Mouse (Mus musculus) splenic B cell, adult 2 months (primary cell): Measurements from ENCODE around the gene Gm36176.
"Not testable (repeated sequence)": the region's sequence is repeated elsewhere in the genome, so short reads cannot be mapped to it uniquely, and the experiment has no call there.

Source experiments
- DNase-seq: peaks from one replicate; pipeline ENCODE4 v3.0.0-alpha.2; 2011; ENCODE audit warnings: low read depth, low spot score
- H3K27me3 ChIP-seq: 2 replicates; pipeline ENCODE4 v1.6.1; 2012; ENCODE audit warnings: mild to moderate bottlenecking, low read length, moderate library complexity, mixed read lengths; ENCODE audit not compliant: control insufficient read depth, poor library complexity, insufficient read depth, severe bottlenecking
- H3K36me3 ChIP-seq: 2 replicates; pipeline ENCODE4 v1.6.1; 2012; ENCODE audit warnings: mild to moderate bottlenecking, low read length, moderate library complexity, mixed read lengths; ENCODE audit not compliant: control insufficient read depth, poor library complexity, insufficient read depth, severe bottlenecking

Gm36176 gene

DNA sequence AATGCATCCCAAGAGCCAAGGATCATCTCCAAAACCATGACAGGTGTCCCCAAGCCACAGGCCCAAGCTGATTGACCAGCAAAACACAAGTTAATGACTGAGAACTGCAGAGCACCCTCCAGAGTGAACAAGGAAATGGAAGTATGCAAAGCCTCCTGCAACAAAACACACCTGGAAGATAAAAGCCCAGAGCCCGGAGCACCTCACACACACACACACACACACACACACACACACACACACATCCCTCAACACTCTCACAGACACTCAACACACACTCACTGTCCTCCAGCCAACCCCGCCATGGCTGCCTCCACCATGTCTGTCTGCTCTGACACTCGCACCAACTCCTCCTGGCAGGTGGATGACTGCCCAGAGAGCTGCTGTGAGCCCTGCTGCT lies at the start of gene Gm36176:
Gene Gm36176 (plus strand): TSS at position 301 of the 400 bp plus-strand sequence.
- DNase-seq, result no peak
- no peaks in the 10 kb centered on the region for H3K36me3 ChIP-seq

DNA sequence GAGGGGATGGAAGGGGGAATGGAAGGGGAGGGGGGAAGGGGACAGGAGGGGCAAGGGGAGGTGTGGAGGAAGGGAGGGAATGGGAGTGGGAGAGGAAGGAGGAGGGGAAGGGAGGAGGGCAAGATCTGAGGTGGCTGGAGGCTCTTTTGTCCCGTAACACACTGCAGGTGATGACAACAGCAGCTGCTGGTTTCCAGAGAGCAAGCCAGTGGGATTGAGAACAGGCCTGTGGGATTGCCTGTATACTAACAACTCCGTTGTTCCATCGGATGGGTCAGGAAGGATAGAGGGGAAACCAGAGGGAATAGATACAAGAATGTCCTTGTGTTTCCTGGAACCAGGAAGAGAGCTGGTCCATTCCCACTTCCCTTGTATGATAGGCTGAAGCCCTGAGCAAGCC lies 48.9 kb upstream of the Gm36176 start:
- no peaks in the 10 kb centered on the region for H3K36me3 ChIP-seq
- DNase-seq, result no peak
- H3K27me3 ChIP-seq, result no peaks in the 10 kb centered on the region

More for the DNA sequence above, at the start of gene Gm36176:
- no peaks in the 10 kb centered on the region for H3K27me3 ChIP-seq

DNA sequence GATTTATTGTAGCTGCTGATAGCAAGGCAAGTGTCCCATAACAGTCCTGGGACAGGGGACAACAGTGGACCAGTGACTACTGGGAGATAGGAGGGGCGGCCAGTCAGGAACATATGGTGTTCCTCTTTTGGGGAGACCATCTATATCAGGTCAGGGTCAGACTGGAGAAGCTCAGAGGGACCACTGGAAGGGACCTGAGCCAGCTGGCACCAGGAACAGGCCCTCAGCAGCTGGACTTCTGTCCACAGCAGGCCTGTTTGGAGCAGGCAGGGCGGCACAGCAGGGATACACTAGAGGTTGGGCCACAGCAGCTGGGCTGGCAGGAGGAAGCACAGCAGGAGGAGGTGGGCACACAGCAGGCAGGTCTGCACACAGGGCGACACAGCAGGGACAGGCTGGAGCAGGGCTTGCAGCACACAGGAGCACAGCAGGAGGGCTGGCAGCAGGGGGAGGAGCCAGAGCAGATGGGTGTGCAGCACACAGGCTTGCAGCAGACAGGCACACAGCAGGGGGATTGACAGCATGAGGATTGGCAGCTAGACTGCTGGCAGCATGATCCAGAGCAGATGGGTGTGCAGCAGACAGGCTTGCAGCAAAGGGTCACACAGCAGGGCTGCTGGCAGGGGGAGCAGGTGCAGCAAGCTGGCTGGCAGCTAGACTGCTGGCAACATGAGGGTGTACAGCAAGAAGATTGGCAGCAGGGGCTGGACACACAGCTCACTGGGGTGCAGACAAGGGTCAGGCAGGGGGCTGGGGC lies 48.3 kb upstream of the Gm36176 start:
- not testable (repeated sequence) for DNase-seq, H3K27me3 ChIP-seq, H3K36me3 ChIP-seq

DNA sequence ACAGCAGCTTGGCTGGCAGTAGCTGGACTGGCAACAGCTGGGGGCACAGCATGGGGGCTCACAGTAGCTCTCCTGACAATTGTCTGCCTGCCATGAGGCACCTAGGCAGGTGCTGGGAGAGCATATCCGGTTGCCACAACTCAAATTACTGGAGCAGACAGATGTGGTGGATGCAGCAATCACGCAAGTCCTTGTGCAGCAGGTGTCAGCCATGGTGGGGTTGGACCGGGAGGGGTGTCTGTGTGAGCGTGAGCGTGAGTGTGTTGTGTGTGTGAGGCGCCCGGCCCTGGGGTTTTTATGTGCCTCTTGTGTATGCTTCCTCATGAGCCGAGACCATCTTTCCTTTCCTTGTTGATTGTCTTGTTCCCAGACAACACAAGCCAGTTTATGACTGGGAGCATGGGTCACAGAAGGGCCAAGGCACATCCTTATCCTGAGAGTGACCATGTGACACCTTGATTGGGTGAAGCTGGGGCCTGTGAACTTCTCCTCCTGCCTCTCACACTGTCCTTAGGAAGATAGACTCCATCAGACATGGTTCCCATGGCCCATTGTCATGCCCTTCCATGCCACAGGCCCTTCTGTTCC lies 47.6 kb upstream of the Gm36176 start, which contains the start of gene Gm19668:
Gene Gm19668 (minus strand): TSS at position 213 of the 588 bp plus-strand sequence.
- Histone ChIP-seq H3K27me3 (no peaks in the 10 kb centered on the region), H3K36me3 (no peaks in the 10 kb centered on the region)
- no peak for DNase-seq

DNA sequence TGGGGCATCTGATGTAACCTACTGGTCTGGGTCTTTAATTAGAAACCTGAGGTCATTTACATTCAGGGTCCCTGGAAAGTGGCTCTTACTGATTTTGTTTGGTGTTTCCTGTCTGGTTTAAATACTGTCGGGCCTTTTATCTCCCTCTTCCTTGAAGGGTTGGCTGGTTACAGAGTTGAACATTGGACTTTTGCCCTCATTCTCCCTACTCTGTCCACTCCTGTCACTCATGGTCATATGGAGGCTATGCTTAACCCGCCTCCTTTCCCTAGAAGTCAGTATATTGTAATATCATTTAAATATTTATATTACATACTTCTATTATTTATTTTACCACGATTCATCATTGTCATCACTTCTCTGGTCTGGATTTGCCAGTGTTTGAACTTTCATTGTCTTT lies 42.5 kb upstream of the Gm36176 start:
- no peak for DNase-seq
- H3K36me3 ChIP-seq, result no peaks in the 10 kb centered on the region
- no peaks in the 10 kb centered on the region for H3K27me3 ChIP-seq

DNA sequence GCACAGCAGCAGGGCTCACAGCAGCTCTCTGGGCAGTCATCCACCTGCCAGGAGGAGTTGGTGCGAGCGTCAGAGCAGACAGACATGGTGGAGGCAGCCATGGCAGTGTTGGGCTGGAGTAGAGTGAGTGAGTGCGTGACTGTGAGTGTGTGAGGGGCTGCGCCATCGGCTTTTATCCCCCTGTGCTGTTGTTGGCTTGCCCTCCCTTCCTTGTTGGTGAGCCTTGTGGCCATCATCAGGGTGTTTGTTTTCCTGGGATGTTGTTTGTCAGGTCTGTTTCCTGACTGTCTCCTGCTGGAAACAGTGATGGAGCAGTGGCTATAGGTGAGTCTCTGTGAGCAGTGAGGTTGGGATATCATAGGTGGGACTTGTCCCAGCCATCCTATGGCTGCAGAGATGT lies 34.9 kb upstream of the Gm36176 start, which contains the start of gene Gm9507:
Gene Gm9507 (minus strand): TSS at position 101 of the 400 bp plus-strand sequence.
- no peak for DNase-seq
- no peaks in the 10 kb centered on the region for H3K36me3 ChIP-seq
- H3K27me3 ChIP-seq, result no peaks in the 10 kb centered on the region

DNA sequence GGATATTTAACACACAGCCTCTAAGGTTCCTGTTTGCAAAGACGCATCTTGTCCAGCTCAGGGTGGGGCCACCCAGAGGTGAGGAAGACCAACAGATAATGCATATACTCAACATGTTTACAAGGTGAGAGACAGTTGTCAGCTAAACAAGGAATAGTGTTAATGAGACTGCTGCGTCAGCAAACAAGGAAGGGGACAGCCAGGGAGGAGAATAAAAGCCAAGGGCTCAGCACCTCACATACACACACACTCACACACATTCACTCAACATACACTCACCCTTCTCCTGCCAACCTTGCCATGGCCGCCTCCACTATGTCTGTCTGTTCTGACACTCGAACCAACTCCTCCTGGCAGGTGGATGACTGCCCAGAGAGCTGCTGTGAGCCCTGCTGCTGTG lies 32.2 kb upstream of the Gm36176 start, which contains the start of gene Gm2696:
Gene Gm2696 (plus strand): TSS at position 301 of the 400 bp plus-strand sequence.
- DNase-seq, result no peak
- Histone ChIP-seq H3K36me3 (no peaks in the 10 kb centered on the region), H3K27me3 (no peaks in the 10 kb centered on the region)

DNA sequence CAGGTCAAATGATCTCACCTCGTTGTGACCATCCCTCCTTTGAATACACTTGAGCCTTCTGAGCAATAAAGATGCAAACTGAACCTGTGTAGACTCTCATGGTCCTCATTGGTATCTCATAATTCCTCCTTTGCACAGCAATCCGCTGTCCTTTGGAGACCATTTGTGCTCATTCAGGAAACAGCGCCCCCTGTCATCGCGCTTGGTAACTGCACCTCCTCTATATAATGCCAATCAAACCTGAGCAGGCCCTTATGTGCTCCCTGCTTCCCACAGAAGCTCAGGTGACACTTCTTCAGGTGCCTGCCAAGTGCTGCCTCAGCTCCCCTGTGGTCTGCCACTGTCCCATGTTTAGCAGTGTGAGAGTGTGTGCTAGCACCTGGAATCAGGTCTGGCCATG lies 31.1 kb upstream of the Gm36176 start:
- Histone ChIP-seq H3K36me3 (no peaks in the 10 kb centered on the region), H3K27me3 (no peaks in the 10 kb centered on the region)
- DNase-seq, result peak; percentile 49

DNA sequence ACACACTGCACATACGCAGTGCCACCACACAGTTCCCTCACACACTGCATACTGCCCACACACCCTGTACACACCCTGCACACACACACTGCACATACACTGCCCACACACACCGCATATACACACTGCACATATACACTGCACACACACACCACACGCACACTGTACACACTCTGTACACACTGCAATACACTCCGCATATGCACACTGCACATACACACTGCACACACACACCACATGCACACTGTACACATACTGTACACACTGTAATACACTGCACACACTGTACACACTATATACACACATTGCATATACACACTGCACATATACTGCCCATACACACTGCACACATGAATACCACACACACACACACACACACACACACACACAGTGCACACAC lies 28.1 kb upstream of the Gm36176 start:
- DNase-seq, result no peak
- H3K27me3 ChIP-seq, result no peaks in the 10 kb centered on the region
- H3K36me3 ChIP-seq, result no peaks in the 10 kb centered on the region

DNA sequence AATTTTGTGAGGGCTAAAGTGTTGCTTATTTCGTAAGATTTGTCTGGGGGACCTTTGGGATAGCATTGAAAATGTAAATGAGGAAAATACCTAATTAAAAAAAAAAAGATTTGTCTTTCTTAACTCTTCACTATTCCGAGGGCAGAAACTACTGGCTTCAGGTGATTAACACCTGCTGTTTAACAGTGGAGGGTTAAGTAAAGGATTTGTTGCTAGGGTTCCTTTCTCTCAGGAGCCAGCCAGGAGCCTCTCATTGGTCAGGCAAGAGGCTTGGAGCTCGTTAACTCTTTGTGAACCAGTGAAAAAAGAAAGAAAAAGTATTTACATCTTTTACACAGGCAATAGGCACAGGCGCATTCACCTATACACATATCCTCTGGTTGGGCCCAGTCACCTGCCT lies 27.4 kb upstream of the Gm36176 start:
- no peaks in the 10 kb centered on the region for H3K36me3 ChIP-seq
- H3K27me3 ChIP-seq, result no peaks in the 10 kb centered on the region
- DNase-seq, result no peak

DNA sequence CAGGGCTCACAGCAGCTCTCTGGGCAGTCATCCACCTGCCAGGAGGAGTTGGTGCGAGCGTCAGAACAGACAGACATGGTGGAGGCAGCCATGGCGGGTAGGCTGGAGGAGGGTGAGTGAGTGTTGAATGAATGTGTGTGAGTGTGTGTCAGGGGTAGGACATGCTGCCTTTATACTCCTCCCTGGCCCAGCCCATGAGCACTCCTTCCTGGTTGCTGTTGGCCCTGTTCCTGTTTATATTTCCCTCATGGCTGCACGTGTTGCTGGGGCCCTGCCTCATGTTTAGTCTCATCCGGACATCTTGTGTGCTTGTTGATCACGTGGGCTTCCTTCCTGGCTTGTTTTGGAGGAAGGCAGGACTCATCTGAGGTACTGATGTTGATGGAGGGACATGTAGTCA lies 19.7 kb upstream of the Gm36176 start, which contains the start of gene Krtap10-4:
Gene Krtap10-4 (minus strand): TSS at position 145 of the 400 bp plus-strand sequence.
- no peak for DNase-seq
- H3K27me3 ChIP-seq, result no peaks in the 10 kb centered on the region
- no peaks in the 10 kb centered on the region for H3K36me3 ChIP-seq

DNA sequence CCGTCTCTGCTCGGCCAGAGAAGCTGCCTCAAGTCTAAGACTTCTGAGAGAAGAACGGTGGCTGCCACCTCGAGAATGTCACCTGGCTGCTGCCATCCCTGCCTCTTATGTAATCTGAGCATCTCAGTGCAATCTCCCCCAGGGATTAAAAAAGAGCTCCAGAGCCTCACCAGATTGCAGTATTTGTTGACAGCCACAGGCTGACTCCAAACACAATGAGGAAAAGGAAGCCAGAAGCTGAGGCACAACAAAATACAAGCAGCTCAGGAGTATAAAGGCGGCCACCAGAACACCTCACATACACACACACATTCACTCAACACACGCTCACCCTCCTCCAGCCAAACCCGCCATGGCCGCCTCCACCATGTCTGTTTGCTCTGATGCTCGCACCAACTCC lies 11.0 kb upstream of the Gm36176 start, which contains the start of gene Krtap10-10:
Gene Krtap10-10 (plus strand): TSS at position 301 of the 400 bp plus-strand sequence.
- DNase-seq, result no peak
- no peaks in the 10 kb centered on the region for H3K27me3 ChIP-seq
- H3K36me3 ChIP-seq, result no peaks in the 10 kb centered on the region

DNA sequence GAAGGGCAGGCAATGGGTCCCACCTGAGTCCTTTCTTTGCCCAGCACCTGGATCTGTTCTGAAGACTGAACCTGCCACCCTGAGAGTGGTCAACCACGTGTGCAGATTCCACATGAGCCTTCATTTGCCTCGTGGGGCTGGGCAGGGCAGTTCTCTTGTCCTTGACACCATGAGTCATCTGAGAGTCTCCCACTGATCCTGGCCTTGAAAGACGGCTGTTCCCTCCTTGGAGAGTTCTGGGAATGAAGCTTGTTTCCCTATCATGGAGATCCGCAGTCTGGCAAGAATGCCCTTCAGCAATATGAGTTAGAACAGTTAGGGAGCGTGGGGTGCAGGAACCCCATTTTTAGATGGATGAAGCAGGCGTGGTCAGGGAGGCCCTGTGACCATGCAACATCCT lies 7.6 kb upstream of the Gm36176 start:
- no peak for DNase-seq
- no peaks in the 10 kb centered on the region for H3K27me3 ChIP-seq
- no peaks in the 10 kb centered on the region for H3K36me3 ChIP-seq

DNA sequence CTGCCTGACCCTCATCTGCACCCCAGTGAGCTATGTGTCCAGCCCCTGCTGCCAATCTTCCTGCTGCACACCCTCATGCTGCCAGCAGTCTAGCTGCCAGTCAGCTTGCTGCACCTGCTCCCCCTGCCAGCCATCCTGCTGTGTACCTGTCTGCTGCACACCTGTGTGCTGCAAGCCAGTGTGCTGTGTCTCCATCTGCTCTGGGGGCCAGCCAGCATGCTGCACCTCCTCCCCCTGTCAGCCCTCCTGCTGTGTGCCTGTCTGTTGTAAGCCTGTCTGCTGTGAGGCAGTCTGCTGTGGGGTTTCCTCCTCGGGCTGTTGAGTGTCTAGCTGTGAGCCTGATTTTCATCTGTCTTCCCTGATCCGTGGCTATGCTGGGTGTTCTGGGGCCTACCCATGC lies 358 bp downstream of the Gm36176 start:
- no peak for DNase-seq
- H3K27me3 ChIP-seq, result no peaks in the 10 kb centered on the region
- no peaks in the 10 kb centered on the region for H3K36me3 ChIP-seq

DNA sequence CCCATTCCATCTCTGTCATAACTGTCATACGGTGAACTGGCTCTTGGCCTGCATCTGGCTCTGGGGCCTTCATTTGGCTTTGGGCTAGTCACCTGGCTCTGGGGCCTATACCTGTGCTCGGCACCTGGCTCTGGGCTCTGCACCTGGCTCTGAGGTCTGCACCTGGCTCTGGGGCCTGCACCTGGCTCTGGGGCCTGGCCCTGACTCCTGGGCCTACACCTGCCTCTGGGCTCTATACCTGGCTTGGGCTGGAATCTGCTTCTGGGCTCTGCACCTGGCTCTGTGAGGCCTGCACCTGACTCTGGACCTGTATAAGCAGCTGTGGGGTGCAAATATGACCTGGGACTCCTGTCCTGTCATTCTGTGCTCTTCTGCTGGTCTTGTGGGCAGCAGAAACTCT lies 935 bp downstream of the Gm36176 start:
- no peaks in the 10 kb centered on the region for H3K27me3 ChIP-seq
- DNase-seq, result no peak
- no peaks in the 10 kb centered on the region for H3K36me3 ChIP-seq
